Mouse (Mus musculus) lung, adult 10 weeks (tissue): Measurements from ENCODE around the gene Stard10. TPM values are rescaled to one million over a fixed set of nuclear protein-coding genes. Genes with fewer than 3 reads are reported as not detected.

Experiments
- polyA plus RNA-seq: library from polyadenylated mRNA; stranded (reverse); fragments of 350-450 nt; fragmentation: Illumina TruSeq; extraction: RNeasy Lipid Tissue Mini Kit (QIAGEN cat#74804); gene quantifications from one replicate; pipeline ENCODE4 v1.2.3, GENCODE M21; 2014; ENCODE audit warnings: low read depth, low replicate concordance; ENCODE audit not compliant: insufficient read depth

Gene Stard10
- polyA plus RNA-seq = 96.9 TPM

GRCm38 (mm10) chr7:101317014-101317413 lies at the start of gene Stard10:
Stard10 (plus strand) TSS chr7:101317086.

GRCm38 (mm10) chr7:101301881-101302456 lies 14.9 kb upstream of the Stard10 start, which contains the start of gene Atg16l2:
Atg16l2 (minus strand) TSS chr7:101302251.

GRCm38 (mm10) chr7:101347767-101348270 lies 30.9 kb downstream of the Stard10 start, which contains the start of gene Arap1:
Arap1 (plus strand) TSS chr7:101348067.

Other genes starting within 250 kb of the Stard10 start
- gene Fchsd2, start 224.2 kb upstream of the Stard10 start, polyA plus RNA-seq = 12.2 TPM
- 12.1 TPM for gene Atg16l2, start 14.8 kb upstream of the Stard10 start, polyA plus RNA-seq
- gene Arap1, start 31.0 kb downstream of the Stard10 start, polyA plus RNA-seq = 71.0 TPM
- gene Gm45837, start 93.8 kb downstream of the Stard10 start, polyA plus RNA-seq = not detected
- 4.9 TPM for gene Pde2a, start 104.6 kb downstream of the Stard10 start, polyA plus RNA-seq